Mouse (Mus musculus) embryonic facial prominence, embryonic 11.5 days (tissue): Measurements from ENCODE around the gene Ttll5. TPM values are rescaled to one million over a fixed set of nuclear protein-coding genes. Genes with fewer than 3 reads are reported as not detected.

Source experiments
- ATAC-seq: fragments of 200-750 bp; cut with Nextera tagmentation; replicated peaks from 2 replicates; pipeline ENCODE4 v1.8.0; 2017; ENCODE audit warnings: low read depth; ENCODE audit not compliant: insufficient number of reproducible peaks, low FRiP score, low TSS enrichment
- DNase-seq: peaks from one replicate; pipeline ENCODE4 v3.0.0-alpha.2; 2015; ENCODE audit warnings: low spot score
- H3K27ac ChIP-seq: fragments of 300-500 bp; sonication (generic); replicated peaks from 2 replicates; pipeline ENCODE4 v1.5.1; 2014; ENCODE audit warnings: mild to moderate bottlenecking, low read depth, low read length, control low read depth
- H3K27me3 ChIP-seq: fragments of 300-500 bp; sonication (generic); 2 replicates; pipeline ENCODE4 v1.6.1; 2014; ENCODE audit warnings: mild to moderate bottlenecking, low read length, moderate library complexity, mixed read lengths; ENCODE audit not compliant: control insufficient read depth, insufficient read depth
- H3K36me3 ChIP-seq: fragments of 300-500 bp; sonication (generic); replicated peaks from 2 replicates; pipeline ENCODE4 v1.6.1; 2014; ENCODE audit warnings: low read depth, mild to moderate bottlenecking, low read length, moderate library complexity, mixed read lengths; ENCODE audit not compliant: control insufficient read depth, insufficient read depth
- H3K4me1 ChIP-seq: fragments of 300-500 bp; sonication (generic); 2 replicates; pipeline ENCODE4 v1.6.1; 2014; ENCODE audit warnings: low read length, mixed read lengths; ENCODE audit not compliant: control insufficient read depth, insufficient read depth
- H3K4me2 ChIP-seq: fragments of 300-500 bp; sonication (generic); 2 replicates; pipeline ENCODE4 v1.6.1; 2014; ENCODE audit warnings: low read depth, mild to moderate bottlenecking, control low read depth, low read length, moderate library complexity
- H3K4me3 ChIP-seq: fragments of 300-500 bp; sonication (generic); 2 replicates; pipeline ENCODE4 v1.5.1; 2014; ENCODE audit warnings: low read depth, low read length, control low read depth
- H3K9ac ChIP-seq: fragments of 300-500 bp; sonication (generic); replicated peaks from 2 replicates; pipeline ENCODE4 v1.6.1; 2014; ENCODE audit warnings: mild to moderate bottlenecking, control low read depth, low read length
- H3K9me3 ChIP-seq: fragments of 300-500 bp; sonication (generic); replicated peaks from 2 replicates; pipeline ENCODE4 v1.6.1; 2016; ENCODE audit warnings: mild to moderate bottlenecking, low read length, inconsistent platforms, mixed read lengths; ENCODE audit not compliant: control insufficient read depth
- WGBS: fragments of 180-500 bp; shearing (Covaris S2); extraction: QIAGEN DNeasy Blood & Tissue Kit; methylation state at CpG from one replicate; pipeline ENCODE4 v1.1.7; 2014; 5-methylcytosine and 5-hydroxymethylcytosine counted together
- polyA plus RNA-seq: library from polyadenylated mRNA; unstranded; fragments of >200 nt; fragmentation: Nextera tagmentation; extraction: Ambion mirVana; gene quantifications from 2 replicates; pipeline ENCODE4 v1.2.1, GENCODE M21; 2014

Ttll5 gene
- polyA plus RNA-seq, 1 experiment from 2014 or later: 16.4 TPM

DNA sequence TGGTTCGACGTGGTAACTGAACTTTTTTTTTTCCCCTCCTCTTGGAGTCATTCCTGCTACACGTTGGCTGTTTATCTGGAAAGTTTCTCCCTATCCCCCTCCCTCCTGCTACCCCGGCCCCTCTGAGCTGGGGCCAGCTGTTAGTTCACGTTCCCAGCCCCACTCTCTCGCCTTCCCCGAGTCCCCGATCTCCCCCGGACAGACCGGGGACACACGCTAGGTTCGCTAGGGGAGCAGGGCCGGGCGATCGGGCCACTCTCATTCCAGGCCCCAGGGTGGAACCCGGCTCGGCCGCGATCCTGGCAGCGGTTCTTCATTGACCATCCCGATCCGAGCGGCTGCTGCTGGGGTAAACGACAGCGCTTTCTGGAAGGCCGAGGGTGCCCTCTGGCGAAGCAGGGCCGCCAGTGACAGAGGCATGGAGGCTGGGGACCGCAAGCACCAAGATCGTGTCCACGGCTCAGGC, 254.8 kb downstream of the Ttll5 start:
- Histone ChIP-seq H3K36me3 (no peaks in the 10 kb centered on the region; the same call in 1 of the 2 replicates), H3K4me3 (peak overlapping the region; percentile 53), H3K27ac (peak overlapping the region; percentile 89), H3K4me2 (peak overlapping the region; percentile 81), H3K27me3 (no peaks in the 10 kb centered on the region), H3K9me3 (no peaks in the 10 kb centered on the region), H3K9ac (peak overlapping the region; percentile 75), H3K4me1 (no peaks in the 10 kb centered on the region; the same call in 1 of the 2 replicates)
- DNase-seq (peak; percentile 92), ATAC-seq (peak; percentile 64)
- under 1% methylated on average over 31 of the region's 31 CpGs for WGBS

GRCm38 (mm10) chr12:86082481-86083012, 258.1 kb downstream of the Ttll5 start, which contains the start of gene Ift43:
Gene Ift43 (plus strand): TSS chr12:86082541.
- Histone ChIP-seq H3K4me1 (no peaks in the 10 kb centered on the region; the same call in 1 of the 2 replicates), H3K9me3 (no peaks in the 10 kb centered on the region), H3K4me3 (peak within 1 kb of the TSS; percentile 46), H3K27me3 (no peaks in the 10 kb centered on the region), H3K36me3 (no peaks in the 10 kb centered on the region), H3K27ac (no peak within 1 kb of the TSS), H3K9ac (peak within 1 kb of the TSS; percentile 43), H3K4me2 (peak within 1 kb of the TSS; percentile 48)
- ATAC-seq: 0 out of 2 replicates have a peak, but pooled peaks have one; percentile 27
- WGBS: under 1% methylated on average over 34 of the region's 35 CpGs
- DNase-seq: peak; percentile 89

GRCm38 (mm10) chr12:86085873-86086272, 261.4 kb downstream of the Ttll5 start:
- H3K9ac ChIP-seq: no peak overlapping the region
- H3K4me2 ChIP-seq: no peak overlapping the region
- DNase-seq (no peak), ATAC-seq (no peak)
- no peaks in the 10 kb centered on the region for H3K27me3 ChIP-seq
- no peaks in the 10 kb centered on the region for H3K4me1 ChIP-seq
- WGBS: 87% methylated on average over 7 of the region's 7 CpGs
- H3K4me3 ChIP-seq: no peak overlapping the region
- no peaks in the 10 kb centered on the region for H3K36me3 ChIP-seq
- H3K9me3 ChIP-seq: no peaks in the 10 kb centered on the region
- H3K27ac ChIP-seq: no peak overlapping the region

DNA sequence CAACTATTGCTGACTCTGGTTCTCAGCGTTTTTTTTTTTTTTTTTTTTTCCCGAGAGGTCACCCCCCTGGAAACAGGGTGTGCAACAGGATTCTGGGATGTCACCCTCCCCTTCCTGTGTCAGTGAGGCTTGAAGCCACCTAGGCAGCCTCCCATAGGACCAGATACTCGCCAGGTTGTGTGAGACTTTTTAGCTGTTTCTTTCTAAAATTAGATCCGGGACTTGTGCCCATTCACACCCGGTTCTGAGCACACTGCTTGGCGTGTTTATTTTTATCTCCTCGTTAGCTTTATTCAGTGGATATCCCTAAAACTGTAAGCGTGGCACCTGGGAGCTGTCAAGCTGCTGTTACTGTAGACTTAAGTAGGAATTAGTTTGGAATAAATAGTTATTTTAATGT, 262.1 kb downstream of the Ttll5 start:
- no peak overlapping the region for H3K27ac ChIP-seq
- ATAC-seq: no peak
- no peaks in the 10 kb centered on the region for H3K9me3 ChIP-seq
- H3K4me3 ChIP-seq: no peak overlapping the region
- WGBS: 81% methylated on average over 7 of the region's 8 CpGs
- no peaks in the 10 kb centered on the region for H3K36me3 ChIP-seq
- DNase-seq: no peak
- no peak overlapping the region for H3K4me2 ChIP-seq
- no peak overlapping the region for H3K9ac ChIP-seq
- H3K4me1 ChIP-seq: no peaks in the 10 kb centered on the region
- H3K27me3 ChIP-seq: no peaks in the 10 kb centered on the region

GRCm38 (mm10) chr12:86088042-86088441, 263.6 kb downstream of the Ttll5 start:
- Histone ChIP-seq H3K4me1 (peaks cover 3% of the 10 kb centered on the region; the same call in 1 of the 2 replicates), H3K9me3 (no peaks in the 10 kb centered on the region), H3K27me3 (no peaks in the 10 kb centered on the region), H3K9ac (no peak overlapping the region), H3K4me2 (no peak overlapping the region), H3K36me3 (no peaks in the 10 kb centered on the region), H3K4me3 (no peak overlapping the region), H3K27ac (no peak overlapping the region)
- ATAC-seq: no peak
- no peak for DNase-seq
- WGBS: 69% methylated on average over 7 of the region's 7 CpGs

DNA sequence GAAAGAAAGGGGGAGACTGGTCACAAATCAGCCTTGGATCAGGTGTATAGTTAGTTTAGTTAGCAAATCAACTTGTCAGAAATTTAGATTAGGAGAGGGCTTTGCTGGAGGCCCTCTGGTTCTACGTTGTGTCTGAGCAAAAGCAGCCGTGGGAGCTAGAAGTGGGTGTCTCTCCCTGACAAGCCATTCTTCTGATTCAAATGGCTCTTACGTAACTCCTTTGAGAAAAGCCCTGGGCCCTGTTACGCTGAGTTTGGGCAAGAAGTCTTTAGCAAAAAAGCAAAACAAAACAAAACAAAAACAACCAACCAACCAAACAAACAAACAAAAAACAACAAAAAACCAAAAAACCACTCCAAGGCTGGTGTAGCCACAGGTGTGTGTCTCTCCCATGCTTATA, 266.3 kb downstream of the Ttll5 start:
- peaks cover 3% of the 10 kb centered on the region; the same call in 1 of the 2 replicates for H3K4me1 ChIP-seq
- H3K9ac ChIP-seq: no peak overlapping the region
- no peak overlapping the region for H3K27ac ChIP-seq
- no peaks in the 10 kb centered on the region for H3K27me3 ChIP-seq
- H3K4me2 ChIP-seq: no peak overlapping the region
- no peaks in the 10 kb centered on the region for H3K36me3 ChIP-seq
- WGBS: 69% methylated on average over 4 of the region's 4 CpGs
- ATAC-seq (no peak), DNase-seq (no peak)
- no peak overlapping the region for H3K4me3 ChIP-seq
- H3K9me3 ChIP-seq: no peaks in the 10 kb centered on the region

GRCm38 (mm10) chr12:86091601-86092132, 267.2 kb downstream of the Ttll5 start:
- H3K4me1 ChIP-seq: peaks cover 3% of the 10 kb centered on the region; the same call in 1 of the 2 replicates
- H3K4me3 ChIP-seq: no peak overlapping the region
- ATAC-seq: no peak
- H3K9ac ChIP-seq: no peak overlapping the region
- DNase-seq: peak; percentile 44
- no peaks in the 10 kb centered on the region for H3K27me3 ChIP-seq
- no peak overlapping the region for H3K27ac ChIP-seq
- H3K9me3 ChIP-seq: no peaks in the 10 kb centered on the region
- H3K4me2 ChIP-seq: peak overlapping the region; percentile 10; the same call in 1 of the 2 replicates
- 26% methylated on average over 18 of the region's 18 CpGs for WGBS
- no peaks in the 10 kb centered on the region for H3K36me3 ChIP-seq

GRCm38 (mm10) chr12:86094075-86094474, 269.6 kb downstream of the Ttll5 start:
- no peak overlapping the region for H3K27ac ChIP-seq
- H3K4me3 ChIP-seq: no peak overlapping the region
- peaks cover 3% of the 10 kb centered on the region; the same call in 1 of the 2 replicates for H3K4me1 ChIP-seq
- 90% methylated on average over 4 of the region's 4 CpGs for WGBS
- ATAC-seq (no peak), DNase-seq (no peak)
- H3K9me3 ChIP-seq: no peaks in the 10 kb centered on the region
- no peak overlapping the region for H3K4me2 ChIP-seq
- no peak overlapping the region for H3K9ac ChIP-seq
- H3K27me3 ChIP-seq: no peaks in the 10 kb centered on the region
- H3K36me3 ChIP-seq: no peaks in the 10 kb centered on the region
